Mouse (Mus musculus): ENCODE data around the gene Adam10. TPM values are rescaled to one million over a fixed set of nuclear protein-coding genes. Genes with fewer than 3 reads are reported as not detected.

Adam10 gene
- polyA plus RNA-seq, 2 experiments: 37.2 to 55.2 TPM

DNA sequence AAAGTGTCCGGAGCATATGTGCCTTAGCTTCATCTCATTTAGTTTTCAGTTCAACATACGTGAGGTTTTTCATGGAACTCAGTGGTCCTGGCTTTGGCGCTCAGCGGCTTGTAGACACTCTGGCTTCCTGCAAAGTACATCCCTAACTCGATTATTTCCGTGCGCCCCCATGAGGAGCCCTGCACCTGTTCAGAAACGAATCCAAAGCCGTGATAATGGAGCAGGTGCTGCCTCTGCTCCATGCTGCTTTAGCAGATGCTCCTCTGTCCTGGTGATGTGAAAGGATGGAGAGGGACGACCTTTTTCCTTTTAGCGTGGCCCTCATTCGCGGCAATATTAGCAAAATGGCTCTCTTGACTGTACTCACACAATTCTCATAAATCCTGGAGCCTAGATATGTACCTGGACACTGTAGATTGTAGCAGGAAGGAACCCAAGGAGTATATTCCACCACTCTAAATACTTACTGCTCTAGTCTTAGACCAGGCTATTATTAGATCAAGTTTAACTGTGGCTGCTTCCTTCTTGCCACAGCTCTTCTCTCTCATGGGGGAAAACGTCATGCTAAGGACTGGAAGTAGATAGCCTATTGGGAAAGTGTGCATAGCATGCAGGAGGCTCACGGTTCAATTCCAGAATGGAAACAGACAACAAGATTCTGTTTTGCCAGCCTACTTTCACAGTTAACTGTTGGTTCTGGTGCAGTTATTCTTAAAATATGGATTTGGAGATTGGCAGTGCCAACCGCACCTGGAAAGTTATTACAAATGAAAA lies 13.2 kb upstream of the Adam10 start:
- TF ChIP-seq EP300 (IDR thresholded peaks at IDR 0.05; ENCODE audit: low read depth): no peak
- no peak for TF ChIP-seq CTCF (IDR thresholded peaks at IDR 0.05; ENCODE audit: low read depth)
- no peak overlapping the region for H3K4me3 ChIP-seq (ENCODE audit: insufficient read depth in 1 of 2, low read depth in 2 of 2, low read length in 2 of 2)
- peaks cover 16 to 24% of the 10 kb centered on the region in 2 experiments for H3K4me1 ChIP-seq (replicated peaks; ENCODE audit: control insufficient read depth in 2 of 2, insufficient read depth in 2 of 2, low read length in 1 of 2)
- no peak overlapping the region for H3K27ac ChIP-seq
- H3K4me2 ChIP-seq (ENCODE audit: low read depth): no peak overlapping the region
- no peak for ATAC-seq (ENCODE audit: insufficient read depth)
- peaks cover 3% of the 10 kb centered on the region; the same call in 1 of the 2 replicates for H3K9me3 ChIP-seq (ENCODE audit: control insufficient read depth, low read length)
- H3K9ac ChIP-seq (replicated peaks): no peak overlapping the region; the same call in 1 of the 2 replicates
- DNase-seq (ENCODE audit: low read depth in 3 of 3, low spot score in 3 of 3): no peak
- H3K27me3 ChIP-seq (ENCODE audit: control insufficient read depth, insufficient read depth, low read length): no peaks in the 10 kb centered on the region
- H3K36me3 ChIP-seq (replicated peaks; ENCODE audit: control insufficient read depth, insufficient read depth, low read depth): no peaks in the 10 kb centered on the region; the same call in 1 of the 2 replicates
- 65% methylated on average over 16 of the region's 16 CpGs for WGBS (ENCODE audit: insufficient replicate concordance)

DNA sequence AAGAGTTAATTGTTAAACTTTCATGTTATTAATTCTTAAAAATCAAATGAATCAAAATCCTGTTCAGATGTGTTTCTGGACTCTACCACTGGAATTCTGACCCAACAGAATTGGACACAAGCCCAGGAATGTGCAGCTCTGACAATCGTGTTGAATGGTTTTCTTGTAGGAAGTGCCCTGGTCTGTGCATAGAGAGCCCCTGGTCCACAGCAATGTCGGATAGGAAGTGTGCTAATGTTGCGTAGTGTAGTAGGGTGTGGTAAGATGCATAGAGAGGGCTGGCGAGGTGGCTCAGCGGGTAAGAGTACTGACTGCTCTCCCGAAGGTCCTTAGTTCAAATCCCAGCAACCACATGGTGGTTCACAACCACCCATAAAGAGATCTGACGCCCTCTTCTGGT lies 12.0 kb upstream of the Adam10 start:
- H3K27ac ChIP-seq: no peak overlapping the region; the same call in 1 of the 2 replicates
- DNase-seq (ENCODE audit: low read depth in 3 of 3, low spot score in 3 of 3) (no peak), ATAC-seq (ENCODE audit: insufficient read depth) (no peak)

DNA sequence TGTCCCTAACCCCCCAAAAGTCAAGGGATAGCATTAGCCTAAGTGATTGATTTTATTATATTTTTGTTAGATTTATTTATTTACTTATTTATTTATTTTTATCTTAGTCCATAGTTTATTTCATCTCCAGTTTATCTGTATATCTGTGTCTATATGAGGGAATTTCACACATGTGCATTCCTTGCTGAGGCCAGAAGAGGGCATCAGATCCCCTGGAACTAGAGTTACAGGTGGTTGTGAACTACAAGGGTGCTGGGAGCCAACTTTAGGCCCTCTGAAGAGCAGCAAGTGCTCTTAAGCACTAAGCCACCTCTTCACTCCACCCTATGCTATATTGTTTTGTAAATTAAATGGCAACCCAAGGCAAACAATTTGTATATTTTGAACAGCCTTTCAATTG lies 10.7 kb upstream of the Adam10 start:
- no peak for DNase-seq (ENCODE audit: low read depth in 3 of 3, low spot score in 3 of 3)

More for the DNA sequence above, 12.0 kb upstream of the Adam10 start:
- no peak overlapping the region for H3K4me3 ChIP-seq (ENCODE audit: insufficient read depth in 1 of 2, low read depth in 2 of 2, low read length in 2 of 2)
- peaks cover 27 to 29% of the 10 kb centered on the region in 2 experiments for H3K4me1 ChIP-seq (replicated peaks; ENCODE audit: control insufficient read depth in 2 of 2, insufficient read depth in 2 of 2, low read length in 1 of 2)
- H3K9me3 ChIP-seq (ENCODE audit: control insufficient read depth, low read length): peaks cover 3% of the 10 kb centered on the region; the same call in 1 of the 2 replicates
- no peaks in the 10 kb centered on the region; the same call in 1 of the 2 replicates for H3K36me3 ChIP-seq (replicated peaks; ENCODE audit: control insufficient read depth, insufficient read depth, low read depth)
- WGBS (ENCODE audit: insufficient replicate concordance): 57% methylated on average over 7 of the region's 7 CpGs
- no peak overlapping the region for H3K9ac ChIP-seq (replicated peaks)
- TF ChIP-seq CTCF (IDR thresholded peaks at IDR 0.05; ENCODE audit: low read depth) (0 out of 2 replicates have a peak, but pooled peaks have one; percentile 17), EP300 (IDR thresholded peaks at IDR 0.05; ENCODE audit: low read depth) (no peak)
- no peak overlapping the region for H3K4me2 ChIP-seq (ENCODE audit: low read depth)
- H3K27me3 ChIP-seq (ENCODE audit: control insufficient read depth, insufficient read depth, low read length): no peaks in the 10 kb centered on the region

DNA sequence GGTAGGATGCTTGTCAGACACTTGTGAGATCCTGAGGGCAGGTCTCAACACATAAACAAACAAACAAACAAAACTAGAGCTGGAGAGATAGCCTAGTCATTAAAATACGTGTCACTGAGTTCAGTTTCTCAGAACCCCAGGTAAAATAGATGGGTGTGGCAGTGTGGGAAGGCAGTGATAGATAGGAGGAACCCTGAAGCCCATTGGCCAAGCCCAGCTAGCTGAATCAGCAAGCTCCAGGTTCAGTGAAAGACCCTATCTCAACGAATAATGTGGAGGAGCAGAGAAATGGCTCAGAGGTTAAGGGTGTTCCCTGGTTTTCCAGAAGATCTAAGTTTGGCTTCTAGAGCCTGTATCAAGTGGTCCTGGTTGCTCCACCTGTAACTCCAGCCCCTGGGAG lies 9.6 kb upstream of the Adam10 start:
- peaks cover 3% of the 10 kb centered on the region; the same call in 1 of the 2 replicates for H3K9me3 ChIP-seq (ENCODE audit: control insufficient read depth, low read length)
- peak overlapping the region; percentile 99 for H3K27ac ChIP-seq
- 16% methylated on average over 2 of the region's 2 CpGs for WGBS (ENCODE audit: insufficient replicate concordance)
- no peaks in the 10 kb centered on the region; the same call in 1 of the 2 replicates for H3K36me3 ChIP-seq (replicated peaks; ENCODE audit: control insufficient read depth, insufficient read depth, low read depth)
- ATAC-seq (ENCODE audit: insufficient read depth) (peak; percentile 91), DNase-seq (ENCODE audit: low read depth in 3 of 3, low spot score in 3 of 3) (peak; percentile 90 to 95 (median 90))
- H3K27me3 ChIP-seq (ENCODE audit: control insufficient read depth, insufficient read depth, low read length): no peaks in the 10 kb centered on the region
- H3K9ac ChIP-seq (replicated peaks): peak overlapping the region; percentile 68
- peak overlapping the region; percentile 62 for H3K4me2 ChIP-seq (ENCODE audit: low read depth)
- H3K4me1 ChIP-seq (replicated peaks; ENCODE audit: control insufficient read depth in 2 of 2, insufficient read depth in 2 of 2, low read length in 1 of 2): peaks cover 33 to 42% of the 10 kb centered on the region in 2 experiments
- no peak for TF ChIP-seq CTCF (IDR thresholded peaks at IDR 0.05; ENCODE audit: low read depth)
- peak; percentile 91 for TF ChIP-seq EP300 (IDR thresholded peaks at IDR 0.05; ENCODE audit: low read depth)
- peak overlapping the region in 1 of 2 experiments; percentile 17; a peak in 2 of 4 replicates for H3K4me3 ChIP-seq (ENCODE audit: insufficient read depth in 1 of 2, low read depth in 2 of 2, low read length in 2 of 2)

More for the DNA sequence above, 10.7 kb upstream of the Adam10 start:
- no peak for ATAC-seq (ENCODE audit: insufficient read depth)
- Histone ChIP-seq H3K27me3 (ENCODE audit: control insufficient read depth, insufficient read depth, low read length) (no peaks in the 10 kb centered on the region), H3K4me3 (ENCODE audit: insufficient read depth in 1 of 2, low read depth in 2 of 2, low read length in 2 of 2) (no peak overlapping the region), H3K4me2 (ENCODE audit: low read depth) (no peak overlapping the region), H3K9me3 (ENCODE audit: control insufficient read depth, low read length) (peaks cover 3% of the 10 kb centered on the region; the same call in 1 of the 2 replicates), H3K4me1 (replicated peaks; ENCODE audit: control insufficient read depth in 2 of 2, insufficient read depth in 2 of 2, low read length in 1 of 2) (peaks cover 33 to 39% of the 10 kb centered on the region in 2 experiments), H3K27ac (peak overlapping the region; percentile 36), H3K9ac (replicated peaks) (no peak overlapping the region), H3K36me3 (replicated peaks; ENCODE audit: control insufficient read depth, insufficient read depth, low read depth) (no peaks in the 10 kb centered on the region; the same call in 1 of the 2 replicates)
- peak; percentile 73 for TF ChIP-seq CTCF (IDR thresholded peaks at IDR 0.05; ENCODE audit: low read depth)
- TF ChIP-seq EP300 (IDR thresholded peaks at IDR 0.05; ENCODE audit: low read depth): no peak

DNA sequence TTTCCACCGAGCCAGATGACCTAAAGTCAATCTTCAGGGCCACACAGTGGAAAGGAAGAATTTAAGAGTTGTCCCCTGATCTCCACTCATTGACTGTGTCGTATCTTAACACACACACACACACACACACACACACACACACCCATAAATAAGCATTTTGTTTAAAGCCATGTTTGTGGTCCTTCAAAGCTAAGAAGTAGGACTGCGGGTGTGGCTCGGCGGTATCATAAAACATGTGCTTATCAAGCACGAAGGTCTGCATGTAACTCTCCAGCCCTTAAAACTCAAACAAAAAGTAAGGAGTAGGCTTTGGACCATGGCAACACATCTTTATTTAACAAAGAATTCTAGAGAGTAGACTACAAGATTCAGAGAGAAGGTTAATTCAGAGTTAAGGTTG lies 8.4 kb upstream of the Adam10 start:
- Histone ChIP-seq H3K4me2 (ENCODE audit: low read depth) (peak overlapping the region; percentile 62), H3K4me3 (ENCODE audit: insufficient read depth in 1 of 2, low read depth in 2 of 2, low read length in 2 of 2) (no peak overlapping the region), H3K27me3 (ENCODE audit: control insufficient read depth, insufficient read depth, low read length) (no peaks in the 10 kb centered on the region), H3K36me3 (replicated peaks; ENCODE audit: control insufficient read depth, insufficient read depth, low read depth) (no peaks in the 10 kb centered on the region; the same call in 1 of the 2 replicates), H3K9me3 (ENCODE audit: control insufficient read depth, low read length) (peaks cover 3% of the 10 kb centered on the region; the same call in 1 of the 2 replicates), H3K9ac (replicated peaks) (peak overlapping the region; percentile 41), H3K27ac (peak overlapping the region; percentile 99), H3K4me1 (replicated peaks; ENCODE audit: control insufficient read depth in 2 of 2, insufficient read depth in 2 of 2, low read length in 1 of 2) (peaks cover 36 to 47% of the 10 kb centered on the region in 2 experiments)
- TF ChIP-seq CTCF (IDR thresholded peaks at IDR 0.05; ENCODE audit: low read depth): no peak
- peak; percentile 89 for TF ChIP-seq EP300 (IDR thresholded peaks at IDR 0.05; ENCODE audit: low read depth)
- DNase-seq (ENCODE audit: low read depth in 3 of 3, low spot score in 3 of 3) (peak; percentile 78 to 84 (median 80)), ATAC-seq (ENCODE audit: insufficient read depth) (peak; percentile 72)
- 18% methylated on average over 6 of the region's 6 CpGs for WGBS (ENCODE audit: insufficient replicate concordance)

Measured in liver, embryonic 14.5 days (tissue).